Mouse (Mus musculus) kidney, postnatal 4 days (tissue): Measurements from ENCODE around the gene Itga11.

ENCODE experiments used
- DNase-seq, 2 experiments: peaks; one replicate each; pipeline ENCODE4 v3.0.0; 2021; ENCODE audit warnings: mixed read lengths in 2 of 2

Itga11 gene

DNA sequence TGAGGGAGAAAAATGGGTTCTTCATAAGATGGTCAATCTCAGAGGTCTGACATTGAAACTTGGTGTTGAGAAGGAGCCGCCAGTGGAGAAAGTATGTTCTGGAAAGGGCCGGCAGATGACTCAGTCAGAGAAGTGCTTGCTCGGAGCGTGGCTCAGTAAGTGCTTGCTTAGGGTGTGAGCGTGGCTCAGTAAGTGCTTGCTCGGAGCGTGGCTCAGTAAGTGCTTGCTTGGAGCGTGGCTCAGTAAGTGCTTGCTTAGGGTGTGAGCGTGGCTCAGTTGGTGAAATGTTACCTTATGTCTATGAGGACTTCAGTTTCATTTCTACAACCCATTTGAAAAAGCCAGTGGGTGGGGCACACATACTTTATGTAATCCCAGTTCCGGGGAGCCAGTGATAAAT is 12.1 kb downstream of the Itga11 start:
- no peak for DNase-seq

DNA sequence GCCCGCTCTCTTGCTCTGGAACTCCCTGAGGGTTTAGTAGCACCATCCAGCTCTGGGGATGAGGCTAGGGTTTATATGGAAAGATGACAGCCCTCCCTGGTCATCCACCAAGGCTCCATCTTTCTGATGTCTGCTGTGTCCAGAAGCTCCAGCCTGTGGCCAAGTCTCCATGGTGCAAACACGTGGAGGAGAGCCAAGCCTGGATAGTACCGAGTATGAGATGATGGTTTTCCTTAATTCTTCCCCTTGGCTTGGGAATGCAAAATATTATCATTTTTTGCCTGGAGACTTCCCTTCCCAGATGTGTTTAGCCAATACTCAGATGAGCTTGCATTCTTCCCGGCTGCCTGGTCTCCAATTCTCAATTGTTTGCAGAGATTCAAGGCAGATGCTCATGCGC is 16.4 kb downstream of the Itga11 start:
- no peak for DNase-seq

DNA sequence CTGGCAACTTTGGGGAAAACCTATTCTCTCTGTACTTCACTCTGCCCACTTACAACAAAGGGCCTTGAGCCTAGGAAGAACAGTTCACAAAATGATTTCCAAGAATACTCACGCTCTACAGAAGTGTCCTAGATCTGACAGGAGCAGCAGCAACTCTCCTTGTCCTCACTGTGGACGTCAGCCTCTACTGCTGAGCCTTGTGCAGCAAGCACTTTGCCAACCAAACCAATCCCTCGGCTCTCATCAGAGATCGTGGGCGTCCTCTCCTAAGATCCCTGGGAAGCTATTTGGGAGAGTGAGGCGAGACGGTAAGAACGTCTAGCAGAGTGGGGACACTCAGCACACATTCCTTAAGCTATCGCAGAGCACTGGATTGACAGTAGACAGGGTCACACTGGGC is 17.6 kb downstream of the Itga11 start:
- no peak for DNase-seq

DNA sequence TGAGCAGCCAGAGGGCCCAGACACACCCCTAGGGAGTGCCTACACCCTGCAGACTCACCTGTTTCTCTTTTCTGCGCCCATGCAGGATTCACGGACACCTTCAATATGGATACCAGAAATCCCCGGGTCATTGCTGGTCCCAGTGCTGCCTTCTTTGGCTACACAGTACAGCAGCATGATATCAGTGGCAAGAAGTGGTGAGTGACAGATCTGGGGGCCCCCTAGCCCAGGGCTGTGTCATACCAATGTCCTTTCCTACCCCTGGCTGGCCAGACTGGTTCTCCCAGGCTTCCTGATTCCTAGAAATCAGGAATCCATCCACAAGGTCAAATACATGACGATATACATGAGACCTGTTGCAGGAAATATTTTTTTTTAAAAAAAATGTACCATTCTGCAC is 19.2 kb downstream of the Itga11 start:
- no peak for DNase-seq

DNA sequence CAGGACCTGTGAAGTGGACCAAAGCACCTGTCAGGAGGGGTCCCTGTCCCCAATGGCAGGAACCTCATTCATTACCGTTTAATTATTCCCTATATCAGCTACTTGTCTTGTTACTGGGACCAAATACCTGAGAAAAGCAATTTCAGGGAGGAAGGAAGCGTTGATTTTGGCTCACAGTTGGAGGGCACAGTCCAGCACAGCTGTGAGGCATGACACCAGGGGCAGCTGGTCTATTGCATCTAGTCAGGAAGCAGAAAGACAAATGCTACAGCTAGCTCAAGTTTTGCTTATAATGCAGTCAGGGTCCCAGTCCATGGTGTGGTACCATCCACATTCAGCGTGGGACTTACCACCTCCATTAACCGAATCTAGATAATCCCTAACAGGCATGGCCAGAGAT is 29.6 kb downstream of the Itga11 start:
- DNase-seq: no peak

DNA sequence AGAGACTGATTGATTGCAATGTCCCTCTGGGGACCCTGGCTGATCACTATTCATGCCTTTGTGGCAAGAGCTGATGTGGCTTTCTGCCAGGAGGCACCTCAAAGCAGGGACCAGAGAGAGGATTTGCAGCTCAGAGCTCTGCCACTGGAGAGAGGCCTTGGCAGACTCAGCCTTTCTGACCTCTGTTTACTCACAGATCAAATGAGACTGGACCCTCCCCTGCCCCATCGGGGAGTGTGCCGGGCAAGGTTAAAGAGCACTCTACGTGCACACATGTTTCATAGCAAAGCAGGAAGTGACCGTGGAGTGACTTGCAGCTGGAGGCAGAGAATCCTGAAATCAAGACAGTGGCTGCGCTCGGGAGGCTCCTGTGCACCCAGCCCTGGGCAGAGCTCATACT is 30.2 kb downstream of the Itga11 start:
- peak in 1 of 2 experiments; percentile 27 for DNase-seq

DNA sequence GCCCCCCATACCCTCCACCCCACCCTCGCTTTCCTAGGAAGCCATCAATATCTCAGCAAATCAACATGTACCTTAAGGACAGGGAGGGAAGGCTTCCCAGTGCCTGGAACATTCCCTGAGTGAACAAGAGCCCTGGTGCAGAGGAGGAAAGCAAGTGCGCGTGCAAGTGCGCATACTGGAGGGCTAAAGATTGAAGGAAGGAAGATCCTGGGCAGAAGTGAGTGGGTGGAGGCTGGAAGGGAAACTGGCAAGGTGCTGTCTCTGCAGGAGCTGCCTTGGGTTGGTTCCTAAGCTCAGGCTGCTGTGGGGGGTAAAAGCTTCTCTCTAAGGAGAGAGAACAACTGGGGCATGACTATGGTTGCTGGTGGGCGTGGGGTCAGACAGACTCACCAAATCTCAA is 32.4 kb downstream of the Itga11 start:
- no peak for DNase-seq

DNA sequence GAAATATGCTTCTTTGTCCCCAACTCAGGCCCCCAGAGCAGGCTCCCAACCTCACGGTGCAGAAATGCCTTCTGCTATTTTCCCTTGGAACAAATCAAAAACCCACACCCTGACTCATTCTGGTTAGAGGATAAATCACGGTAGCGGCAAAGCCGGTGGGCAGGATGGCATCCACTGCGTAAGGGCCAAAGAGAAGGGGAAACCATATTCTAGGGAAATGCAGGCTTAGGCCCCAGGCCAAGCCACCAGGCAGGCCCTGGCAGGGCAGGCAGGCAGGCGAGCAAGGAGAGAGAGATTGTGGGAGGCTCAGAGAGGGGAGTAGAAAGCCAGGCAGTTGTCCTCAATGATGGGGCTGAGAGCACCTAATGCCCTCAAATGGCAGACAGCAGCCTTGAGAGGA is 34.7 kb downstream of the Itga11 start:
- no peak for DNase-seq

DNA sequence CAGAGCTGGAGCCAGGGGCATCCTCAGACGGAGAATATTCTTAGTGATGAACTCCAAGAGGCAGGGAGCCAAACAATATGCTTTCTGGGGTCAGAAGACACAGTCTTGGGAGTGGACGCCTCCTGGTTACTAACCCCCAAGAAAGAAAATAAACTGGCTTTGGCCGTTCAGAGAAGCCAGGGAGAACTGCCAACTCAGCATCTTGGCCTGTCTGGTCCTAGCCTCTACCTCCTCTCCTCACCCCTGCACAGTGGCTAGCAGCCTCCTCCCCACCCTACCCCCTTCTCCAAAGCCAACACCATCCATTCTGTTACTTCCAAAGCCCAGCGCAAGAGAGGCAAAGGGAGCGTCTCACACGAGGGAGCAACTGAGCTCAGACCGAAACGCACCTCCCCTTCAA is 35.4 kb downstream of the Itga11 start:
- DNase-seq: no peak

DNA sequence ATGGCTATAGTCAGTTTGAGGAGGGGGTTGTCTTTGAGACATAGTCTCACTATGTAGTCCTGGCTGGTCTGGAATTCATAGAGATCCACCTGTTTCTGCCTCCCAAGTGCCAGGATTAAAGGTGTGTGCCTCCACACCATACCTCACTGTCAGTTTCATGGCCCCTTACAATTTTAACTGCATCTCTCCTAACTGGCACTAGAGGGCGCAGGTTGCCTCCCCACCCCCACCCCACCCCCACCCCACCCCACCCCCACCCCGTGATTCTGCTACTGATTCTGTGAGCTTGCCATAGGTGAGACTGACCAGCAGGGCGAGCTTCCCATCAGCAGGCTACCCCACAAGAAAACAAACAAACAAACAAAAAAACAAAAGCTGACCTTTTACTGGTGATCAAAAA is 36.7 kb downstream of the Itga11 start:
- no peak for DNase-seq

DNA sequence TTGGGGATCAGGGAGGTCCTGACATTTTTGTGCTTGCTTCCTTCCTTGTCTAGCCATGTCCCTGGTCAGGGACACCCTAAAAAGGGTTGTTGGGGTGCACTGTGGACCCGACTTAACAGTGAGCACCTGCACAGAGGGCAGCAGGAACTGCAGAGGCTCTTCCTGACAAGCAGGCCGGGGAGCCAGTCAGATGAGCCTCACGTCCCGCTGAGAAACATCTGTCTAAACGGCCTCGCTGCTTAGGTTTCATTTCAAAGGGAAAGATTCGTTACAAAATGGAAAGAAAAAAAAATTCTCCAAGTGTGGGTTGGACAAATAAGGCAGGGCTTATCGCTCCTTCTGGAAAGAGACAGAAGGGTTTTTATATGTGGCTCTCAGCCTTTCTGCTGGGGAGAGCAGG is 40.4 kb downstream of the Itga11 start:
- DNase-seq: peak in 1 of 2 experiments; percentile 19

DNA sequence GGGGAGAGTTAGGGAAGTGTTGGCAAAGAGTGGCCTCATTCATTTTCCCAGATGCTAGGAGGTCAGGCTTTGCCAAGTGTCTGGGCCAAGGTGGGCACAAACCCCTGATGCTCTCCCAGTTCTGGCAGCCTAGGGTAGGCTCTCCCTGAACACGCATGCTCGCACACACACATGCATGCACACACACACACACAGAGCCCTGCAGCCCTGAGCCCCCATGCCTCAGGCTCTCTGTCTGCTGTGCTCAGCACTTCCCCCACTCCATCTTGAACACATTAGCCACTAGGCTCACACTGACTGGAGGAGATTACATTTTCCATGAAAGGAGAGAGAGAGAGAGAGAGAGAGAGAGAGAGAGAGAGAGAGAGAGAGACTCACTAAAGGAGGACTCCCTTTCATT is 44.2 kb downstream of the Itga11 start:
- DNase-seq: no peak

DNA sequence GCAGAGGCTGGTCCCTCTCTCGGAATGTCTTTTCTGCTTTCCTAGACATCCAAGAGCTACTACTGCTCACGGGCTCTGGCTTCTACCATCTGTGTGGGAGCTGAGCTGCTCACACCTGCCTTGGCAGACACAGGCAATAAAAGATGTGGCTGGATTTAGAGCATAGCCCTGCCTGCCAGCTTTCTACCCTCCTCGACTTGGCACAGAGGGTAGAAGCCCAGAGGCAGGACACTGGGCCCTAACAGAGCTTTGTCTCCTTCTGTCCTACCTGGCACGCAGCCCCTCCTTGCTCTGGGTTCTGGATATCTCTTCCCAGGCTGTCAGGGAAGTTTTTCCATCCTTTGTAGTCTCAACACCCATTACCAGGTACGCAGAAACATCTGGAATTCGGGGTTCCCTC is 45.1 kb downstream of the Itga11 start:
- DNase-seq: no peak

DNA sequence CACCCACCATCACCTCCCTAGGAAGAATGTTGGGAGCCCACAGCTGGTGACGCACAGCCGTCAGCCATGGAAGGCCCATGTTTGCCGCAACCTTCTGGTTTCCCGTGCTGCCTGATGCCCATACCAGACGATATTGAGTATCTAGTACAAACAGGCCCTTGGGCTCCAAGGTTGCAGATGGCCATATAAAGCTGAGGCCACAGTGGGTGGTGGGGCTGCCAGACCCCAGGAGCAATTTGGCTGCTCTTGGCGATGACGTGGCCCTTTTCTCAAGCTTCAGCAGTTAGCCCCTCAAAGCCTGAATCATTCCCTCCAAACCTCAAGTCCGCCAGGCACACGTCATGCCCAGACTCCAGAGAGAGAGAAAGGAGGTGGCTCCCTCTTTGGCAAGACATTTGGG is 46.5 kb downstream of the Itga11 start:
- DNase-seq: no peak

DNA sequence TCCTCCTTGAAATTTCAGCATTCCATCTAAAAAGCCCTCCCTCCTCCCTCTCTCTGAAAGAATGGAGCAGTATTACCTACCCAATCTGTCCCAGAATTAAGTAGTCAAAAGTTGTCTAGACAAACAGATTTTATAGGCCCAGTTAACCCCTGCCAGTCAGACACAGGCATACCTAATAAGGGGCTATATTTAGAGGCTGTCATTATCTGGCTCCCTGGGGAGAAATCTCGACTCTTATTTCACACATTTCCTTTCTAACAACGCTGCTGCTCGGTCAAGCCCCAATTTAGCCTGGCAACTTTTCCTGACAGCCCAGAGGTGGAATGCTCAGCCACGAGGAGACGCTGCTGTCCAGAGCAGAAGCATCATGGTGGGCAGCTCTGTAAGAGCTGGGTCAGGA is 47.6 kb downstream of the Itga11 start:
- DNase-seq: no peak

DNA sequence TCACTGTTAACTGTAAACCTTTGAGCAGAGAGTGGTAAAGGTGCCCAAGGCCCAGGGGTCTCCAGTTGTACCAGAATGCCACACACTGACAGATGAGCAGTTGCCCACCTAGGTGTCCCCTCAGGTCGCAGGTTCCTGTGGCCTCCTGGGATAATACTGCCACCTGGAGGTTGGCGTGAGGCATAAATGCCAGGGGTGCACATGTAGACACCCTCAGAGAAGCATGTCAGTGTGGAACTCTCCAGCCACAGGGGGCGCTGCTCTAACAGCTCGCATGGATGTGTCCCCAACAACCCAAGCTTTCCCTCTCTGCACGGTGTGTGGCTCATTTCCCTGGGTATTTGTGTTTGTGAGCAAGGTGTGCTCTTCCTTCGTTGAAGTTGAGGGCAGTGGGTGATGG is 48.8 kb downstream of the Itga11 start:
- peak; percentile 46 to 59 for DNase-seq

DNA sequence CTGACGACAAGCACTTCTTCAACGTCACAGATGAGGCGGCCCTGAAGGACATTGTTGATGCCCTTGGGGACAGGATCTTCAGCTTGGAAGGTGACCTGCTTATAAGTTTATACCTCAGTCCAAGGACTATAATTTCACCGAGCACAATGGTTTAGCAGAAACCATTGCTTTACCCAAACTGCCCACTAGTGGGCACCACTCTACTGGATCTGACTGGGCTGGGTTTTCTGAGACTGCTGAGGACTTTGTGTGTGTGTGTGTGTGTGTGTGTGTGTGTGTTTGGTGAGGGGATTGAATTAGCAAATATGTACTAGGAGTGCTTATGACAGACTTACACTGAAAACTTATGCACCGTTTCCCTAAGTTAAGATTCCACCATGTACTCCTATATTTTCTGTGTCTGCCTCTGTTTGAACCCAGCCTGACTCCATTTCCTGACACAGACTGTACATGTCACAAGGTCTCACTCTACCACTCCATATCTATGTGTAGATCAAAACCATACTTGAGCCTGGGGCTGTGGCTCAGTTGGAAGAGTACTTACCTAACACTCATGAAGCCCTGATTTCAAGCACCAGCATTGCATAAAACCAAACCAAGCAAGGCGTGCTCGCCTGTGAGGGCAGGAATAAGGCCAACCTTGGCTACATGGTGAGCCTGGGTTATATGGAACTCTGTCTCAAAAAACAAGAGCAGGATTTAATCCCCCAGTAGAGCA is 67.1 kb downstream of the Itga11 start:
- peak; percentile 83 to 84 for DNase-seq

DNA sequence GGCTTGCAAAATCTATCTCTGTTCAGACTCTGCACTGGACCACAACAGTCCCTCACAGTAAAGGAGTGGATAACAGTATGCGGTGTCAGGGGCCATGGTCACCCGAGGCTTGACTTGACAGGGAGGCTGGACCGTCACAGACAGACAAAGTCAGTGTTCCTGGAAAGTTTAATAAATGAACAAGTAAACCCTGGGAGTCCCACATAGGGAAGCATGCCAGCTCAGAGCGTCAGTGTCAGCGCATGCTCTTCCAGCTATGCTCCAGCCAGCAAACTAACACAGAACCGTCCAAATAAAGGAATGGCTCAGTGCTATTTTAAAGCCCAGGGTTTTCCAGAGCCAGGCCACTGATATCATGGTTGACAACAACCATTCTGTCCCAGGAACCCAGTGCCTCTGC is 69.0 kb downstream of the Itga11 start:
- no peak for DNase-seq

DNA sequence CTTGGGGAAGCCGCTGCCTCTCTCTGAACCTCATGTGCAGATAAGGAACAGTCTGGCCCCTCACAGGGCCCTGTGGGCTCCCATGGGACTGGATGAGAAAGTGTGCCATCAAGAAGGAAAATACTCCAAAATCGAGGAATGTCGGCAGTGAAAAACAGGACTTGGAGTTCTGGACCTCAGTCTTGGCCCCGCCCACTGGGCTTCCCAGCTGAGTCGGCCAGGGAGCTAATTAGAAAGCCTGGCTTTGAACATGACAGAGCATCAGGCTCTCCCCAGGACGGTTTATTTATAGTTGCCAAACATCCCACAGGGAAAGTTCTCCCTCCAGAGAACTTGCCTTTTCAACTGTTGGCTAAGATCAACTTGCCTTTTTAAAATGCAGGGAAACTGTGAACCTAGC is 72.0 kb downstream of the Itga11 start:
- peak; percentile 30 to 57 for DNase-seq

DNA sequence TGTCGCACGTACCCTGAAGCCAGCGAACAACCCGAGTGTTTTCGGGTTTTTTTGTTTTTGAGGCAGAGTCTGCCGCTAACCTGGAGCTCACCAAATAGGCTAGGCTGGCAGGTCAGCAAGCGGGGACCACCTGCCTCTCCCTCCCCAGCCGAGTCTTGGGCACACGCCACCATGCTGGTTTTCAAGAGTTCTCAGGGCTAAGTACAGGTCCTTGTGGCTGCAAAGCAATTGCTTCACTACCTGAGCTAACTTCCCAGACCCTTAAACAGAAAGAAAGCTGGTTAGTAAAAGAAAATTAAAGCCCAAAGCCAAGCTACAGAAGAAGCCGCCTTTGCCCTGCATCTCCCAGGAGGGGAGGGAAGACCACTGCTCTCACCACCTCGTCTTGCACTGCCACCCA is 72.8 kb downstream of the Itga11 start:
- no peak for DNase-seq

DNA sequence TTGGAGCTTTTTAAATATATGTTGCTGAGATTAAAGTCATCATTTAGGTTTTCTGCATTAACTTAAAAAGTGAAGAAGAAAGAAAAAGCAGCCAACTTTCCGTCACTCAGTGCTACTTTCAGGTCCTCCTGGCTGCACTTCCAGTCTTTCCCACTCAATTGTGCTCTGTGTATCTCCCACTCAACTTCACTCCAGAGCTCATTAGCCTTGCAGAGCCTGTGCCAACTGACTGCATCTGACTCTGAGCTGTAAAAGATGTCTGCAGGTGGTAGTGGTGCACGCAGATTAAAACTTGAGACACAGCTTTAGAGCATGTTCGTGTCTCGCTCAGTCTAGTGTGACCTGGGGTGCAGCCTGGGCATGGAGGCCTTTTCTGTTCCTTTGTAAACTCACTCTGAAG is 80.7 kb downstream of the Itga11 start:
- no peak for DNase-seq

DNA sequence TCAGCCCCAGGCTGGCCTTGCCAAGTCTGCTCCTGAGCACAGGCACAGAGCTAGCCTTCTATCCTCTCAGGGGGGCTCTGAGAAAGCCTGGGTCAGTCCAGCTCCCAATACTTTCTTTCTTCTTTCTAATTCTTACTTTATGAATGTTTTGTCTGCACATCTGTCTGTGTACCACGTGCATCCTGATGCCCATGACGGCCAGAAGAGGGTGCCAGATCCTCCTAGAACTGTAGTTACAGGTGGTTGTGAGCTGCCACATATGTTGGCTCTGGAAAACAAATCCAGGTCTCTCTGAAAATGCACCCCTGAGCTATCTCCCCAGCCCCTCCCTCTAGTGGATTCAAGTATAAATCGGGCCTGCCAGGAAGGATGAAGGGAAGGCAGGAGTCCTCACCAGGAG is 82.0 kb downstream of the Itga11 start:
- peak in 1 of 2 experiments; percentile 19 for DNase-seq

DNA sequence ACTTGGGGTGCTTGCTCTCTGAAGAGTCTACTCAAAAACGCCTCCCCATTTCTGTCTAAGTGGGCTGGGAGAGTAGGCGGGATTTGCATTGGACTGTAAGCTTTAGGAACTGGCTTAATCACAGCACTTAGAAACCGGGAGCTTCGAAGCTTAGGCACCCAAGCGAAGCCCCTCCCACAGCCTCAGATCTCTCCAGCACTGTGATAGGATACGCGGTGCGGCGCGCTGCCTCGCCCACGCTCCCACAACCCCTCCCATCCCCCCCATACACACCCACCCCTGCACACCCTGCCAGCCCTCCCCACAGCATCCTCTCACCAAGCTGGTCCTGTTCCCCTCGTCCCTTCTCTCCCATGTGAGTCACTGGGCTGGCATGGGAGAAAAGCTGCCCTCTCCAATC is 85.9 kb downstream of the Itga11 start:
- peak; percentile 32 to 57 for DNase-seq

DNA sequence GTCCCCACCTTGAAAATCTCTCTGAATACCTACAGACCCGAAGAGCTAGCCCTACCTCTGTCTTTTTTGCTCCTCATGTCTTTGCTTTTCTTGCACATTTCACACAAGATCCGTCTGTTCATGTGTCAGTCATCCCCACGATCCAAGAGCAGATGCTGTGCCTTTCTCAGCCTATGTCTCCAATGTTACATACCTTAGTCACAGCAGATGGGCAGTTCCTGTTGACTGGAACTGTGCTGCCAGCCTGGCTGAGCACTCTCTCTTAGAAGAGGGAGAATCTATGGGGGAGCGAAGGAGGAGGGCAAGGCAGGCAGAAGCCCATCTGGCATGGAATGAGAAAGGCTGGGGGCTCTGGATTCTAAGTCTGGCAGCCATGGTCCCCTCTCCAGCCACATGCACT is 87.7 kb downstream of the Itga11 start:
- DNase-seq: no peak

DNA sequence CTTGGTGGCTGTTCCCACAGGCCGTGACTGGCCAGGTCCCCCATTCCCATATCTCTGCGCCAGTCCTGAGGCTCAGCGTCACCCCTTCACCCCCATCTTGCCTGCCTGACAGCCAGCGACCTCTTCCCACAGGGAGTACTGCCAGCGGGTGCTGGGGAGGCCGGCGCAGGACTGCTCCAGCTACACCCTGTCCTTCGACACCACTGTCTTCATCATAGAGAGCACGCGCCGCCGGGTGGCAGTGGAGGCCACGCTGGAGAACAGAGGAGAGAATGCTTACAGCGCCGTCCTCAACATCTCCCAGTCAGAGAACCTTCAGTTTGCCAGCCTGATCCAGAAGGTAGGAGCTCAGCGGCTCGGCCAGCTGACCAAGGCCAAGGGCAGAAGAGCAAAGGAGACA is 89.8 kb downstream of the Itga11 start:
- DNase-seq: peak in 1 of 2 experiments; percentile 13

DNA sequence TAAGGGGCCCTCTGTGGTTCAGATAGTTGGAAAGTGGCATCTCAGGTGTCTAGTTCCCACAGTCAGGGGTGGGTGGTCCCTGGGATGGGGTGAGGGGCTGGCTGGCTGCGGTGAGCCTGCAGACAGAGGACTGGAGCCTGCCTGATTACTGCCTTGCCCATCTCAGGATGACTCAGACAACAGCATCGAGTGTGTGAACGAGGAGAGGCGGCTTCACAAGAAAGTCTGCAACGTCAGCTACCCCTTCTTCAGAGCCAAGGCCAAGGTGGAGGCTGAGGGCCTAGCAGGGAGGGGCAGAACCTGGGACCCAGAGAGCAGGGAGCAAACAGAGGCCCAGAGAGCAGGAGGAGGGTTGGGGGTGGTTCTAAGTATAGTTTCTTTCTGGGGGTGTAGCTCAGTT is 90.7 kb downstream of the Itga11 start:
- DNase-seq: no peak
